Comparison of ENCODE assay signal across 10 mouse cellular contexts in genomic region chr13:73268702-73269101, GRCm38 (mm10). TPM values are rescaled to one million over a fixed set of nuclear protein-coding genes. Genes with fewer than 3 reads are reported as not detected.
DNase-seq lines count a peak whose midpoint lies in the region; ATAC-seq lines count a peak whose summit lies in the region.
"Had no signal": no experiment of that assay in that cellular context is flagged by ENCODE, and none has a peak within 500 bp of the region (broad histone marks: within the 10 kb centered on the region; RNA-seq: fewer than 3 reads in every experiment).

No protein-coding gene starts in this region.

- H3K9ac ChIP-seq in forebrain, embryonic 15.5 days (replicated peaks): no peak overlapping the region
- no peak overlapping the region for H3K9ac ChIP-seq in lung, embryonic 15.5 days
- H3K9ac ChIP-seq in hindbrain, embryonic 11.5 days (ENCODE audit: low read depth, low read length): no peak overlapping the region
- H3K9ac ChIP-seq: liver, embryonic 15.5 days had no signal

- H3K4me1 ChIP-seq in forebrain, embryonic 10.5 days: peaks cover 61% of the 10 kb centered on the region
- H3K4me1 ChIP-seq in forebrain, embryonic 15.5 days: peaks cover 38% of the 10 kb centered on the region
- H3K4me1 ChIP-seq in lung, embryonic 15.5 days: peaks cover 25% of the 10 kb centered on the region
- H3K4me1 ChIP-seq in hindbrain, embryonic 11.5 days (replicated peaks; ENCODE audit: control insufficient read depth, insufficient read depth, low read length): peaks cover 11% of the 10 kb centered on the region
- H3K4me1 ChIP-seq: liver, embryonic 15.5 days had no signal

- peak; percentile 52 for DNase-seq in forebrain, embryonic 10.5 days (ENCODE audit: extremely low spot score, low spot score)
- no peak for DNase-seq in lung, postnatal 36 days
- peak; percentile 66 for DNase-seq in hindbrain, embryonic 11.5 days (ENCODE audit: low spot score)
- peak; percentile 48 for DNase-seq in retina, embryonic 14.5 days (ENCODE audit: low spot score)
- DNase-seq in cerebellum, adult 11-12 months: no peak
- DNase-seq in adrenal gland, adult 8-10 months: no peak

- H3K9me3 ChIP-seq in forebrain, embryonic 10.5 days: no peaks in the 10 kb centered on the region
- H3K9me3 ChIP-seq in forebrain, embryonic 15.5 days: no peaks in the 10 kb centered on the region
- H3K9me3 ChIP-seq in lung, embryonic 15.5 days: no peaks in the 10 kb centered on the region
- no peaks in the 10 kb centered on the region for H3K9me3 ChIP-seq in hindbrain, embryonic 11.5 days (ENCODE audit: control insufficient read depth, low read length)
- H3K9me3 ChIP-seq: liver, embryonic 15.5 days had no signal

- no peak overlapping the region for H3K27ac ChIP-seq in forebrain, embryonic 10.5 days
- H3K27ac ChIP-seq in forebrain, embryonic 15.5 days (replicated peaks): no peak overlapping the region
- H3K27ac ChIP-seq in lung, embryonic 15.5 days: no peak overlapping the region
- H3K27ac ChIP-seq in hindbrain, embryonic 11.5 days (ENCODE audit: low read depth, low read length): no peak overlapping the region
- H3K27ac ChIP-seq: liver, embryonic 15.5 days had no signal

- no peaks in the 10 kb centered on the region for H3K36me3 ChIP-seq in forebrain, embryonic 10.5 days (replicated peaks)
- H3K36me3 ChIP-seq in forebrain, embryonic 15.5 days: no peaks in the 10 kb centered on the region
- H3K36me3 ChIP-seq in lung, embryonic 15.5 days: no peaks in the 10 kb centered on the region
- no peaks in the 10 kb centered on the region for H3K36me3 ChIP-seq in hindbrain, embryonic 11.5 days (ENCODE audit: control insufficient read depth, insufficient read depth, low read length)
- H3K36me3 ChIP-seq: liver, embryonic 15.5 days had no signal

- ATAC-seq in forebrain, embryonic 15.5 days (replicated peaks): no peak
- peak; percentile 66; the same call in 1 of the 2 replicates for ATAC-seq in lung, embryonic 15.5 days (ENCODE audit: borderline replicate concordance, extremely low read depth, low FRiP score, low TSS enrichment)
- ATAC-seq in hindbrain, embryonic 11.5 days (ENCODE audit: low FRiP score): no peak

- H3K27me3 ChIP-seq in forebrain, embryonic 10.5 days (ENCODE audit: poor library complexity, severe bottlenecking): peaks cover 100% of the 10 kb centered on the region
- peaks cover 97% of the 10 kb centered on the region for H3K27me3 ChIP-seq in forebrain, embryonic 15.5 days
- peaks cover 99% of the 10 kb centered on the region for H3K27me3 ChIP-seq in lung, embryonic 15.5 days
- peaks cover 94% of the 10 kb centered on the region for H3K27me3 ChIP-seq in hindbrain, embryonic 11.5 days (ENCODE audit: control insufficient read depth, insufficient read depth, low read length)

- H3K4me2 ChIP-seq in forebrain, embryonic 15.5 days (replicated peaks): no peak overlapping the region
- peak overlapping the region; percentile 24; the same call in 1 of the 2 replicates for H3K4me2 ChIP-seq in lung, embryonic 15.5 days
- no peak overlapping the region for H3K4me2 ChIP-seq in hindbrain, embryonic 11.5 days (replicated peaks; ENCODE audit: low read depth, low read length)
- H3K4me2 ChIP-seq: liver, embryonic 15.5 days had no signal

- peak overlapping the region; percentile 8; the same call in 1 of the 2 replicates for H3K4me3 ChIP-seq in forebrain, embryonic 10.5 days
- no peak overlapping the region for H3K4me3 ChIP-seq in forebrain, embryonic 15.5 days
- no peak overlapping the region for H3K4me3 ChIP-seq in lung, embryonic 15.5 days
- H3K4me3 ChIP-seq in hindbrain, embryonic 11.5 days (ENCODE audit: low read depth, low read length): no peak overlapping the region
- H3K4me3 ChIP-seq: liver, embryonic 15.5 days had no signal

- 2% methylated on average over 20 of the region's 20 CpGs for WGBS in forebrain, embryonic 10.5 days
- 0% methylated on average over 20 of the region's 20 CpGs for WGBS in forebrain, embryonic 15.5 days
- WGBS in lung, embryonic 15.5 days: under 1% methylated on average over 20 of the region's 20 CpGs
- 1% methylated on average over 20 of the region's 20 CpGs for WGBS in hindbrain, embryonic 11.5 days

RNA-seq across cellular contexts. Expression of gene Irx4, which starts 8.4 kb away (rescaled TPM):
- 0.93 and 1.1 TPM in 2 replicates for polyA plus RNA-seq in forebrain, embryonic 10.5 days (2016; fragmentation: Nextera tagmentation; extraction: Ambion mirVana)
- 0.09 TPM in 1 of 2 replicates, not detected in the other for polyA plus RNA-seq in forebrain, embryonic 15.5 days (2015; fragmentation: Nextera tagmentation; extraction: Ambion mirVana)
- polyA plus RNA-seq in lung, embryonic 15.5 days (2015; fragmentation: Nextera tagmentation; extraction: Ambion mirVana): 0.15 and 0.65 TPM in 2 replicates
- polyA plus RNA-seq in hindbrain, embryonic 11.5 days (2014; fragmentation: Nextera tagmentation; extraction: Ambion mirVana): 3.9 and 4.1 TPM in 2 replicates
- under 1 TPM in 1 of 4 experiments, not detected in 3; 0.15 TPM for total RNA-seq in adrenal gland, adult 8-10 months (2022)
- total RNA-seq: gastrocnemius, adult 18-20 months had no signal
- polyA plus RNA-seq: liver, embryonic 15.5 days had no signal

RNA-seq across cellular contexts. Expression of gene Mrpl36, which starts 59.6 kb away (rescaled TPM):
- polyA plus RNA-seq in forebrain, embryonic 10.5 days (2016; fragmentation: Nextera tagmentation; extraction: Ambion mirVana): 143 and 145 TPM in 2 replicates
- polyA plus RNA-seq in forebrain, embryonic 15.5 days (2015; fragmentation: Nextera tagmentation; extraction: Ambion mirVana): 91.0 and 99.8 TPM in 2 replicates
- polyA plus RNA-seq in lung, embryonic 15.5 days (2015; fragmentation: Nextera tagmentation; extraction: Ambion mirVana): 130 and 131 TPM in 2 replicates
- 121 and 125 TPM in 2 replicates for polyA plus RNA-seq in hindbrain, embryonic 11.5 days (2014; fragmentation: Nextera tagmentation; extraction: Ambion mirVana)
- total RNA-seq in adrenal gland, adult 8-10 months (2022): 10 to 100 TPM; 58.8 to 75.6 (median 65.2) TPM

RNA-seq across cellular contexts. Expression of gene Ndufs6, which starts 59.6 kb away (rescaled TPM):
- 383 and 405 TPM in 2 replicates for polyA plus RNA-seq in forebrain, embryonic 10.5 days (2016; fragmentation: Nextera tagmentation; extraction: Ambion mirVana)
- polyA plus RNA-seq in forebrain, embryonic 15.5 days (2015; fragmentation: Nextera tagmentation; extraction: Ambion mirVana): 357 and 367 TPM in 2 replicates
- 376 and 415 TPM in 2 replicates for polyA plus RNA-seq in lung, embryonic 15.5 days (2015; fragmentation: Nextera tagmentation; extraction: Ambion mirVana)
- polyA plus RNA-seq in hindbrain, embryonic 11.5 days (2014; fragmentation: Nextera tagmentation; extraction: Ambion mirVana): 311 and 321 TPM in 2 replicates
- total RNA-seq in adrenal gland, adult 8-10 months (2022): 100 to 1,000 TPM; 147 to 232 (median 199) TPM

Comparison
In these comparisons a context has a peak if more than half of its experiments do, and no peak if none do; other contexts are left out.
1. DNase-seq: peak in forebrain, embryonic 10.5 days (single experiment), hindbrain, embryonic 11.5 days (single experiment) and retina, embryonic 14.5 days (single experiment); none in lung, postnatal 36 days (single experiment), cerebellum, adult 11-12 months (single experiment) and adrenal gland, adult 8-10 months (single experiment).